Mouse (Mus musculus) right cerebral cortex, postnatal 25 days (tissue): ENCODE results near the gene Acer3.
"Not testable (repeated sequence)": the region's sequence is repeated elsewhere in the genome, so short reads cannot be mapped to it uniquely, and the experiment has no call there.

ENCODE experiments used
- DNase-seq: peaks from one replicate; pipeline ENCODE4 v3.0.0; 2022

The Acer3 gene

DNA sequence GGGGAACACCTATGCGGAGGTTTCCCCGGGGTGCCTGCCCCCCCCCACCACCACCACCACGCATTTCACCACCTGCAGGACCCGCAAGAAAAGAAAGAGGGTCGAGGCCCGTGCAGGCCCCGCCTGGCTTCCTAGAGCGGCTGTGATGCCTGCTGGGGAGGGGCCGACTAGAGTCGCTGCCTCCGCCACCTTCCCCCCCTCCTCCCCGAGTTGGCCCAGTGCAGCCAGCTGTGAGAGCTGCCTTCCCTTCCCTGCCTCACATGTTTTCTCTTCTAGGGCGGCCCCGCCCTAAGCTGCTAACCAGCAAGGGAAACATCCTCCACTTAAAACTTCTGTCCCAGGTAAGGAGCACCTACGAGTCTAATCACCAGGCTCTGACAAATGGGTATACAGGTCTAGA is 52.8 kb downstream of the Acer3 start:
- DNase-seq = not testable (repeated sequence)

DNA sequence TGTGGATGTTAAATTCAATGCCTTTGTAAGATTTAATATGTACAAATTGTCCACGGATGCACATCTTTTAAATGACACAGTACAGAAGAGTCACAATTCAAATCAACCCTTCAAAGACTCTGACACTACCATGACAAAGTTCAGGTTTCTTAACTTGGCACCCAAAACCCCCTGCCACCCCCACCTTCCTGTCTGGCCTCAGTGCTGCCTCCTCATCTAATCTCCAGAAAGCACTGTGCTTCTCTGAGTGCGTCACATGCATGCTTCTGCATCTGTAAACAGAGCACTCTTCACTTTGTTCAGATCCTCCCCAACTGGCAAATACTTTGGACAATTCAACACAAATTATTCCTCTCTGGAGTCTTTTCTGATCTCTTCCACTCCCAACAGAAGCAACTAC is 68.5 kb downstream of the Acer3 start:
- no peak for DNase-seq

DNA sequence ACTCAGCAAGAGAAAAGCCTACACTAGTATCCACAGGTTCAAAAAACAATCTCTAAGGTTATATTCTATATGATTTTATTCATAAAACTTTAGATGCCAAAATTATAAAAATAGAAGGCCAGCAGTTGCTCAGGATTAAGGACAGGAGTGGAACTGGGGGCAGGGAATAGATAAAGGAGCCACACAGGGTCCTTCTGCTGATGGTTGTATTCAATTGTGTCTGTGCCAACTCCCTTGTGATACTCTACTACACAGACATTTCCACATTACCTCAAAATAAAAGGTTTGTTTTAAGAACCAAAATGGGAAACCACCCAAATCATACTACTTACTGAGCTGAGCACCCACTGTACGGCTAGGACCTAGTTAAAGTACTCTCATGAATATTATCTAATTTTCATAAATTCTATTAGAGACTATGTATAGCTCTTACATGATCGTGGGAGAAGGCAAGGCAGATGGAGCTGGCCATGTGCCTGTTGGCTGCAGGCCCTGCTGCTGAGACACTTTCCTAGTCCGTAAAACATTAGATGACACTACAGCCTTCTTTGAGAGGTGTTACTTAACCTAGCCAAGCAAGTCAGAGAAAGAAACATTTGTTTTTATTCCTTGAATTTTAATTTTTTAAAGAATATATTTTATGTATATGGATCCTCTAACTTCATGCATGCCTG is 84.2 kb downstream of the Acer3 start:
- peak; percentile 29 for DNase-seq

- no peak for DNase-seq
Measured at GRCm38 (mm10) chr7:98223796-98224195, 97.2 kb downstream of the Acer3 start.

DNA sequence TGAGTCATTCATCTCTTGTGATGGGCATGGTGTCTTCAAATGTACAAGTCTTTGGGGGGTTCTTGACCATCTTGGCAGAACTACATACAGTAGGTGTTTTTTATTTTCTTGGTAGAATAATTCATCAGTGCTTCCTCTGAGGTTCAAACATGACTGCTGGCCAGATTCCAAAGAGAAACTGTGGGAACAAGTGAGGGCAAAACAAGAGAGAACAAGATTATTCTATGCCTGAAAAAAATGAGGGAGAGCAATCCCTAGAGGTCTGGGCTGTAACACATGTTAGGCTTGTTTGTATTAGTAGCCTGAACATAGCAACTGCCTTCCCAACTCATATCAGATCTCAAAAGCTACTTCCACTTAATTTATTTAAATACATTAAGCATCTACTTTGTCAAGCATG is 104.3 kb downstream of the Acer3 start:
- no peak for DNase-seq

DNA sequence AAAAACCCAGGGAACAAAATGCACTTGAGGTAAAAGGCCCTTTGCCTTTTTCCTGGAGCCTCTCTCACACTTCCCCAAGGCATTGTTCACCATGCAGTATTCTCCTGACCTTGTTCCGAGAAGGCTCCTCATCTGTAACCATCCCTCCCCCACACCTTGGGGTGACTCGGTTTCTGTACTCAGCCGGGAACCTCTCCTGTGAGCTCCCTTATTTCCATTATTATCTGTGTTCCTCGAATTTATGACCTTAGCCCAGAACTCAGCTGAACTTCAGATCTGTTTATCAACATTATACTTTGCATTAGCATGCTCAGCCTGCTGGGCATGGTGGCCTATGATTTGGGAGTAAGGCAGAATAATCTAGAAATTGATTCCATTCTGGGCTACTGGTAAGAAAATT is 118.1 kb downstream of the Acer3 start:
- DNase-seq = no peak

DNA sequence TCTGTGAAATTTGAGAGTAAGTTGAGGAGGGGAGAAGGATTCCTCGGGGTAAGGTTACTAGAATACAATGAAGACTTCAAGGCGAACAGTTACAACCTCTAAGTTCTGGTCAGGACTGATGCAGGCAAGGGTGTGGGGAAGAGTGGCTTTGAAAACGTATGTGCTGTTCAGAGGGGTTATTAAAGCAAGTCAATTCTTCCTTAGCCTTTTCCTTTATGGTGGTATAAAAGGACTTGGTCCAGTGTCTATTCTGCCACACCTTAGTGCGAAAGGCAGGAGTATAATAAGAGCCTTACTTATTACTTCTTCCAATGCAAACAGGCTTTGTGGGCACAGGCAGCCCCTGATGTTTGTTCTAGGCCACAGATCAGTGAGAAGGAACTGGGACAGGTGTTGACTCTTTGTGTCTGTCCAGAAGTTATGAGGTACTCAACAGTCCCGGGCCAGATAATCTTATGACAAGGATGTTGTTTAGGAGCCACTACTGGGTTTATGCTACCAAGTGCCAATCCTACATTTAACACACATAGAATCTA is 119.4 kb downstream of the Acer3 start:
- no peak for DNase-seq

DNA sequence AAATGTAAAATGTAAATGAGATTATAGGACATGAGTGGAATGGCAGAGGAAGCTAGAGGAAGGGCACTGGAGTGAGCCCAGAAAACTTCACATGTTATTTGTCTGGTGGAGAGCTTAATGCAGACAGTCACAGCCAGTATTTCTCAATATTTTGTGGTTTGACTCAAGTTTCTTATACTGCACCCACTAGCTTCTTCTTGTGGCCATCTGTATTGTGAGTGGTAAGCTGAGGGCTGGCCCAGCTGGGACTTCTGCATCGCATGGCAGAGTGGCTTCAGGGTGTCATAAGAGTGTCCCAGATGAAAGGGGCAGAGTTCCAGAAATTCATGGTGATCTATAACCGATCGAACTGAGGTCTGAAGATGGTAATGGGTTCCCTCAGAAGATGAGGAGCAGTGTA is 120.6 kb downstream of the Acer3 start:
- DNase-seq = no peak

DNA sequence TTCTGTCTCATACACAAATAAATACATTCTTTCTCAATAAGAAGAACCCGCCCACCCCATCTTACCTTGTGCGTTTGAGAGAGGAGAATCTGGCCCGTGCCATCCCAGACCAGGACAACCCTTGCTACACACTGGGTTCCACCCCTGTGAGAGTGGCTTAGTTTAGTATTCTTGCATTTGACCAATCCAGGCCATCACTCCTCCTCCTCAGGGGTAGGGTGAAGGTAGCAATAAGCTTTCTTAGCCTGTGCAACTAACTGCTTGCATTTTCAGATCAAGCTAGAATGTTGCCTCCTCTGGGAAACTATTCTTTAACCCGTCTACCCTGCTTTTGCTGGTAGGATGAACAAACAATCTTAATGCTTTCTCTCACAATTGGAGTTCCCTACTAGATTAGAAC is 121.6 kb downstream of the Acer3 start, which contains the start of gene B3gnt6:
B3gnt6 (minus strand) TSS at position 101 of the 400 bp plus-strand sequence.
- DNase-seq = no peak

DNA sequence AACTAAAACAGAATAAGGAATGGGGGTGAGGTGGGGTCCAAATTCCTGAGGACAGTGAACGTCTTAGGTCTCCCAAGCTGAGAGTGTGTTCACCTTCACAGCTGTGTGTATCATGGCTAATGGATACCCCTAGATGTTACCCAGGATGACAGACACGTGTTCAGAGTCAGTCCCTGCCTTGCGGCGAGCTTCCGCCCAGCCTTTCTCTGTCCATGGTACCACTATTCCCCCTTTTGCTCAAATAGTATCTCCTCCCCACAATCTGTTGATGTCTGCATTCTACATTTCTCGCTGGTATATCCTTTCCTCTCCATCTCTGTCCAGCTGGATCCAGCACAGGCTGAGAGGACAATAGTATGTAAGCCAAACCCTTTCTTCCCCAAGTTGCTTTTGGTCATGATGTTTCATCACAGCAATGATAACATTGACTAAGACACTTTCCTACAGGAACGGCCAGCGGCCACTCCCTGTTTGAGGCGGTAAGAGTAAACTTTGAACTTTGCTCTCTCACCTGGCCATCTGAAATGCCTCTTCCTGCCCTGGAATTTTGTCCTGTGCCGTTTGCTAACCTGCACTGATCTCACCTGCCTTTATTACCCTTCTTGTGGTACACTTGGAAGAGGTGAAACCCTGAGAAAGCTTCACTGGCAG is 125.7 kb downstream of the Acer3 start:
- DNase-seq = no peak

GRCm38 (mm10) chr7:98194026-98194792 is 126.8 kb downstream of the Acer3 start:
- peak; percentile 52 for DNase-seq

DNA sequence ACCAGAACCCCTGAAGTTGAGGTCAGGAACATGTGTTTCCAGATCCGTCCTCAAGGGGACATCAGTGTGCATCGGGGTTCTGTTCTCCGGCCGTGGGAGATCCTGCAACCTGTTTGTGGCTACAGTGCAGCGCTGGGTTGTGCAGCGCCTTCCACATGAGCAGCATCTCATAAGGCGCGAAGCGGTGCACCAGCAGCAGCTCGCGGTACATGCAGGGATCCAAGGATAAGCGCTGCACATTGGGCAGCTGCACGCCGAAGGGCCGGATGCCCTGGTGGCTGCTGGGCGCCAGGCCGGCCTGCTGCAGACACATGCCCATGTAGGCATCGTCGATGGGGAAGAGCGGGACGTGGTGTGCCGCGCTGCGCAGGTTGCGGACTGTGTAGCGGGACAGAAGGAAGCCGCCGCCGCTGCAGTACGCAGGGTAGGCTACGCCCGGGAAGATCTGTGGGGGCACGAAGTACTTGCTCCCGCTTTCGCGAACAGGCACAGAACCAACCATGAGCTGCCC is 127.4 kb downstream of the Acer3 start:
- DNase-seq = no peak

DNA sequence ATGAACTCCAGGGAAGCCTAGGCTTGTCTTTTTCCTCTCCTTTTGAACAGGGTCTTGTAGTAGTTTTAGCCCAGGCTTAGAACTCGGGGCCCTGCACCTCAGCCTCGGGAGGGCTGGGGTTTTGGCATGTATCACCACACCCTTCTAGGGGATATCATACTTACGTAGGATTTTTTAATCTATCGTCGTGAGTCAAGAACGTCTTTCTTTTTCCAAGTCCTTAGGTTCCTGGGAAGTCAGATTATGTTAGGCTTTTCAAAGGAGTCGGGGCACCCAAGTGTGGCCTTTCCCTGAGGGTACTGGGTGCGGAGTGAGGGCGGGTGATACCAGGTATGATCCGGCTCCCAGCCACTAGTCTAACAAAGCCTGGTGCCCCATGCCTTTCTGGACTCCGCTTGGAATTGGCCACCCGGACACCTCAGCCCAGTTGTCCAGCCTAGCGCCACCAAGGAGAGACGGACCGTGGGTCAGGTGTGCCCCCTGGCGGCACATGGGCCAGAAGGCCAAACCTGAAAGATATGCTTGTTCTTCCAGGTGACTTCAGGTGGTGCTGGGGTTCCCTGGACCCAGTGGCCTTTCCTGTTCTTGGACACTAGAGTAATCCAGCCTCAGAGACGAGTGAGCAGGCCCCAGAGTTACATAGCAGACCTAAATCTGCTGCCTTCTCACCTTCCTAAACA is 129.3 kb downstream of the Acer3 start:
- no peak for DNase-seq

GRCm38 (mm10) chr7:98190578-98190977 is 130.4 kb downstream of the Acer3 start:
- DNase-seq = no peak

- DNase-seq = no peak
Measured at GRCm38 (mm10) chr7:98189745-98190144, 131.3 kb downstream of the Acer3 start.

DNA sequence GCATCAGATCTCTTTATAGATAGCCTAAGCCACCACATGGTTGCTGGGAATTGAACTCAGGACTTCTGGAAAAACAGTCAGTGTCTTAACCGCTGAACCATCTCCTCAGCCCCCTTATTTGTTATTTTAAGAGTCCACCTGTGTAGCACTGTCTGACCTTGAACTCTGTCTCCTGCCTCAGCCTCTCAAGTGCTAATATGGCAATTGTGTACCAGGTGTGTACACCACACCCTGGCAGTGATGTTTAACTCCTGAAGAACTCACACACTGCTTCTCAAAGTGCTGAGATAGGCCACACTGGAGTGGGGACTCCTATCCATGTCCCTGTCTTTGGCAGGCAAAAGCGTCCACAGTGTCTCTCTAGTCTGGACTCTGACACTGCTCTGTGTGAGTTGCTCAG is 132.3 kb downstream of the Acer3 start:
- DNase-seq = no peak

GRCm38 (mm10) chr7:98188238-98188637 is 132.8 kb downstream of the Acer3 start:
- DNase-seq = no peak

GRCm38 (mm10) chr7:98187332-98187731 is 133.7 kb downstream of the Acer3 start:
- not testable (repeated sequence) for DNase-seq

GRCm38 (mm10) chr7:98186637-98187036 is 134.4 kb downstream of the Acer3 start:
- DNase-seq = no peak

GRCm38 (mm10) chr7:98185326-98185725 is 135.7 kb downstream of the Acer3 start:
- DNase-seq = no peak

GRCm38 (mm10) chr7:98178560-98179231 is 142.3 kb downstream of the Acer3 start:
- DNase-seq = peak; percentile 20

GRCm38 (mm10) chr7:98177929-98178559 is 143.0 kb downstream of the Acer3 start, which contains the start of gene Capn5:
Gene Capn5 (minus strand): TSS chr7:98178274.
- peak; percentile 69 for DNase-seq
